Mouse (Mus musculus): ENCODE data around the gene Smim4.

Smim4 gene

DNA sequence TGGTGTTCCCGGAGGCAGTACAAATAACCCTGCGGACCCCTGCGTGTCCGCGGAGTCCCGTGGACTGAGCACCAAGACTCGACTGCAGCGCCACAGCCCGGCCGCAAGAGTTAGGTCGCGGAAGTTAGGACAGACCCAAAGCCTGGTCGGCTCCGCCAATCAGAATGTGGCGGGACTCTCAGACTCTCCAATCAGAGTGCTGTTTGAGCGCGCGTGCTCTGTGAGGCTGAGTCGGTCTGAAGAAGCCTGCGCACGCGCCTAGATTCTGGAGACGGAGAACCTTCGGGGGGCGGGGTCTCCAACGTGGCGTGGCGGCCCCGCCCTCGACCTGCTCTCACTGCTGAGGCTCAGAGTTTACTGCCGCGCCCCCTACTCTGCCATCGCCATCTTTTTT lies at the start of gene Smim4:
Gene Smim4, minus strand, starts transcription at position 131 of the 394 bp plus-strand sequence.
- DNase-seq (ENCODE audit: low spot score) = peak; percentile 93

DNA sequence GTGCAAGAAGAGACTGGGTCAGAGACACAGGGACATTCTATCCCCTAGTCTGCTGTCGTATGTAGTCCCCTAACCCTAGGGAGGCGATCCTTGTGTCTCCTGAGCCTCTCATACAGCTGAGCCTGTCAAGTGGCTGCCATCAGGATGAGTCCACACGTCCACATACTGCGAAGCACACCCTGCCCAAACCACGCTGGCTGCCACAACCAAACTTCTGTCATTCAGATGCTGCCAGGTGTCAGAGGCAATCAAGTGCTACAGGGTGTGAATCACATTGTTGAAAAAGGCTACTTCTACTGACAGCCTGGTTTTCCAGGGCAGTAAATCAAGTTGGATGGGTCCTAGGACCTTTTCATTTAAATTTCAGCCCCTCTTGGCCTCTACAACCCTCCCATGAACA lies 49.0 kb upstream of the Smim4 start:
- no peak for DNase-seq (ENCODE audit: low spot score)

DNA sequence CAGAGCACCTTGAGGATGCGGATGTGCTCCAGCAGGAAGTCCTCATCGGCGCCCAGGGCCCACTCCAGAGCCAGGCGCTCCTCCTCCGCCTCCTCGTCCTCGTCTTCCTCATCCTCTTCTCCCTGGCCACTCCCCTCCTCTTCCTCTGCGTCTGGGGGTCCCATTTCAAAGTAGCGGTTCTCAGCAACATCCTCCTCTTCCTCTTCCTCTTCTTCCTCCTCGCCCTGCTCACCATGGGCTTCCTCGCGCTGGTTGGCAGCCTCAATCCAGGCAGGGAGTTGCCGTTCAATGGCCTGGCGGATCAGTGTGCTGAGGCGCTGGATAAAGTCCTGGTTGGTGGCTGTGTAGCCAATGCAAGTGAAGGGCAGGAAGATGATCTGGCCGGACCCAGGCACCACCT lies 48.5 kb upstream of the Smim4 start:
- no peak for DNase-seq (ENCODE audit: low spot score)

DNA sequence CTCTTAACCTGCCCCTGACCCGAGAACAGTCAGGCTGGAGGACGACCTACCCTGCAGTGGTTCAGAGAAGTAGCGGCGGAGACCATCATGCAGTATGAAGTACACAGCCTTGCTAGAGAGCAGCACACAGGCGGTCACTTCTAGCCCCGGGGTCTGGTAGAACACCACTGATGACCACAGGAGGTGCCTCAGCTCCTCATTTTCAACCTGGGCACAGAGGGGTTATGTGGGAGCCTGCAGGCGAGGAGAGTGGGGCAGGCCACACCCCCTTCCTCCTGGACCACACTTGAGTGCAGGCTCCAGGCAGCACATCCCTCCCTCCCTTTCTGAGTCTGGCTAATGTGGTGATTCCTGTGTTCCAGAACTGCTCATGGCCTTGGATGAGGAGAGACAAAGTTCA lies 44.8 kb upstream of the Smim4 start:
- DNase-seq (ENCODE audit: low spot score) = no peak

DNA sequence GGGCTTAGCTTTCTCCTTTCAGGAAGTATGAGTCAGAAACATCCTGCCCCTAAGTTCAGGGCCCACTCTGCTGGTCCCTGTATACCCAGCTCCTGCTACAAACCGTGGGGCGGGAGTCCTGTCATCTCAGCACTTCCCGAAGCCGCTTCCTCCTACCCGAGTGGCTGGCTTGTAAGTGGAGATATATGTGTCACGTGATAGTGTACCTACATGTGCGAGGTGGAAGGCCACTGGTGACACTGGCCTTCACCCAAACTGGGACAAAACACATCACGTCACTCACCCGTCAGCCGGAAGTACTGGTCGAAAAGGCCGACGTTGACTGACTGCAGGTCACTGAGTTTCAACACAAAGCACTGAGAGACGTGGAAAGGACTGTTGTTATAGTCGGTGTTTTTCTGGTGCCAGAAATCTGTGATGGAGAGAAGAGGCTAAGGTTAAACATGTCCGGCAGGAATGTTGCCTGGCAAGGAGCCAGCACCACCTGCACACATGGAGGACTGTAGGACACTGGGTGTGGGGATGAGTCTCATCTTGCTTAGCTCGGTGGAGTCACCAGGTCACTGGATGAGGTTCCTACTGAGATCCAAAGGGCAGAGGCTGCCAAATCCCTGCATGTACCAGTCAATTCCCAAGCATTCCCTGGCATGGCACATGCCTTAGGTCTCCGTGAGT lies 44.2 kb upstream of the Smim4 start:
- no peak for DNase-seq (ENCODE audit: low spot score)

DNA sequence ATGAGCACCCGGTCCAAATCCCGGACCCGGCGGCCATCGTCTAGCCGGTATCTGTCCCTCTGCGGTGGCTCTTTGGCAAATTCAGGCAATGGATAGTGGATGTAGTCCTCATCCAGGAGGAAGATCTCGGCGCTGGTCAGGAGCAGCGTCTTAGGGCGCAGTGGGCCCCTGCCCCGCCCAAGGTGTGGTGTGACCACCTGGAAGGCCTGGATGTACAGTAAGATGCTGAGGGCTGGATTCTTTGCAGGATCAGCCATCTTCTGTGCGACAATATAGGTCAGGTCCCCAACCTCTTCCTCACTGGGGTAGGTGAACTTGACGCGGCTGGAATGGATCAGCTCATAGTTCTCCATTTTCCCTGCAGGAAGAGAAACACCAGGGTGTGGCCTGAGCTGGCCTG lies 43.1 kb upstream of the Smim4 start:
- no peak for DNase-seq (ENCODE audit: low spot score)

DNA sequence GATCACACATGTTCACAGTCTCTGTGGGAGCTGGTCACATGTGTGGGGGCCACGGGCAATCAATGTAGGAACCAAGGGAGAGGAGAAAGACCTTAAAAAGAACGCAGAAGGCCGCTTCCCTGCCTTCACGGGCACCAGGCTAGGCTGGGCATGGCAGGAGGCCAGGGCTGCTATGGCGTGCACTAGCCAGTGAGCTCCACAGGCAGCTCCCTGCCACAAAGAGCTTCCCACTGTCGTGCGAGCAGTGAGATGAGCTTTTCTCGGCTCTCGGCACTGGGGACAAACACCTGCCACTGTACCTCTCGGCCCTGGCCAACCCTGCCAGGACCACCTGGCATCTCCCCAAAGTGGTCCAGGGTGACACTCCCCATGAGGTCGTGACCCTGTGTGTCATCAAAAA lies 42.6 kb upstream of the Smim4 start:
- DNase-seq (ENCODE audit: low spot score) = no peak

DNA sequence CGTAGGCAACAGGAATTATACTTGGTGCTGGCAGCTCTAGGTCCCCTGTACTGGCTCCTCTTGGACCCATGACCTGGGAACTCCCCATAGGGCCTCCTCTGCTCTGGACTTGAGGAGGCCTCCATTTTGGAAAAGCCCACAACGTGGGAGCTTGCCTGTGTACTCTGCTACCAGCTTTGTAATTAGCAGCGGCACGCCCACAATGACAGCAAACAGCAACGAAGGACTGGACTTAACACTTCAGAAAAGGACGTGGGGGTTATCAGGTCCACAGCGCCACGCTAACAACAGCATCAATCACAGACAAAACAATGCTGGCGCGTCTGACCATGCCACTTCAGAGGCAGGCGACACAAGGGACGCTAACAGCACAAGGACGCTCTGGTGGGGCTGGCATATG lies 42.2 kb upstream of the Smim4 start:
- no peak for DNase-seq (ENCODE audit: low spot score)

DNA sequence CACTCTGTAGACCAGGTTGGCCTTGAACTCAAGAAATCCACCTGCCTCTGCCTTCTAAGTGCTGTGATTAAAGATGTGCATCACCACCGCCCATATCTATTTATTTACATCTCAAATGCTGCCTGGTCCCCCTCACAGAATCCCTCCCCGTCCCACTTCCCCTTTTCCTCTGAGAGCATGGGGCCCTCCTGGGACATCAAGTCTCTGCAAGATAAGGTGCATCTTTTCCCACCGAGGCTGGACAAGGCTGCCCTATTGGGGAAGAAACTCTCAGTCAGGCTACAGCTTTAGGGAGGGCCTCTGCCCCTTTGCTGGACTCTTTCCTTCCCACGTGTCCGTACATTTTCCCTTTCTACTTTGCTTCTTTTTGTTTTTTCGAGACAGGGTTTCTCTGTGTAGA lies 40.8 kb upstream of the Smim4 start:
- DNase-seq (ENCODE audit: low spot score) = no peak

DNA sequence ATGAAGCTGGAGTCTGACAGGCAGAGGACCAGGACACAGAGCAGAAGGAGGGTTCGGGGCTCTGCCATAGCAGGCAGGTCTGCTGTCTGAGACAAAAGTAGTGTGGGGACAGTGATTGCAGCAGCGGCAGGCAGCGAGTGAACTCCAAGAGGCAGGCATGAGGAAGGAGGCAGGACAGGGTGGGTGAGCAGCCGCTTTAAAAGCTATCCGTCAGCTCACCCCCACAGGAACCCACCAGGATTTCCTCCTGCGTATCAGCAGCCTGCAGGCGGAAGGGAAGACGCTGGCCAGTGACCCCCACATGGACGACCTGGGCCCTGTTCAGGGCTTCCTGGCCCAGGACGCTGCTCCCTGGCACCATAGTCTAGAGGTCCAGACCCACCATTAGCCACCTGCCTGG lies 39.7 kb upstream of the Smim4 start, which contains the start of gene Stab1:
Gene Stab1, minus strand, starts transcription at position 217 of the 400 bp plus-strand sequence.
- no peak for DNase-seq (ENCODE audit: low spot score)

DNA sequence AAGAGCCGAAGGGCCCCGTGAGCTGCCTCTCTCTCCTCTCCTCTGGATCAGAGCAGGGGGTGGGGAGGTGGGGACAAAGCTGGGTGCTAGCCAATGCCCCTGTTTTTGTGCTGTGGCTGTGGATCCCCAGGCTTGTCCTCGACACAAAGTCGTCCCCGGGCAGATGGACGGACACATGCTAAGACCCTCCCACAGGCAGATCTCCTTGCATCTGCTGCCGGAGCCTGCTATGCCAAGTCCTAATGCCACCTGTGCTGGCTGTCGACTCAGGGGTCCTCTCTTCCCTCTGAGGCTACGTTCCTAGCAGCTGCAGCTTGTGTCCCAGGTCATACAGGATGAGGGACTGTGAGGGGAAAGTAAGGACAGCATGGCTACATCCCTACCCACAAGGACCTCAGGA lies 38.1 kb upstream of the Smim4 start:
- DNase-seq (ENCODE audit: low spot score) = no peak

DNA sequence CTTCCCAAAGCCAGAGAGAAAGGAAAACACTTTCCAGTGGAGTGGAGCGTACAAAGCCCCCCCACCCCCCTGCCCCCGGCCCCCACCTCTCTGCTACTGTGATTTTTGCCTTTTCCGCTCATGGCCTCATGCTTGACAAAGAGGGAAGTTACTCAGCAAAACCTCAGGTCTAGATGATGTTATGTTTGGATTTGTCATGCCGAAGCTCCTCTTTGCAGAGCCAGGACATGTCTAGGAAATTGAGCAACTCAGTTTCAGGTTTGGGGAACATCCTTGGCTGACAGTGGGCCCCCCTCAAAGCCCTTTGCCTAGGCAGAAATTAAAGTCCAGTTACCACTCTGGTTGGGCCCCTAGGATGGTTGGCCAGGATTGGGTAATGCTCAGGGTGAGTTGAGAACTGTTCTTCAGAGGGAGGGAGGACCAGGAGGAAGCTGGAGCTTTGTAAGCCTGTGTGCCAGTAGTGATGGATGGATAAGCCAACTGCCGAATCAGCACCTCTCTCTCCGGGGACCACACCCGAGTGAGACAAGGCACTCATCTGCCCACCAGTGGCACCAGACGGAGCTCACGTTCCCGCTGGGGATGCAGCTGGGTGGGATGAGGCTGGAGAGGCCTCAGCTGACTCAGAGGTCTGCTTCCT lies 37.4 kb upstream of the Smim4 start:
- no peak for DNase-seq (ENCODE audit: low spot score)

DNA sequence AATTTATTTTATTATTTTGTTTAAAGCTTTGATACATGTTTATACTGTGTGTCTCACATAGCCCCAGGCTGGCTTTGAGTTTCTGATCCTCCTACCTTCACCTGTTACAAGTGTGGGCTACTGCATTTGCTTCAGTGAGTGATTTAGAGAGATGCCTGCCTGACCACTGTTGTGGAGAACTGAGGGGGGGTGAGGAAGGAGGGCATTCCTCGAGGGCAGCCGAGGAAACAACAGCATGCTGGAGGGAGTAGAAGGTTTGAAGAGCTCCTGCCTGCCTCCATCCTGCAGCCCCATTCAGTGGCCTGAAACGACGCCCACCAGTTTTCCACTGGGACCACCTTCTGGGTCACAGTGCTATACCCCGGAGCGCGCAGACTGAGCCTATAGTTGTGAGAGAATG lies 36.7 kb upstream of the Smim4 start:
- no peak for DNase-seq (ENCODE audit: low spot score)

DNA sequence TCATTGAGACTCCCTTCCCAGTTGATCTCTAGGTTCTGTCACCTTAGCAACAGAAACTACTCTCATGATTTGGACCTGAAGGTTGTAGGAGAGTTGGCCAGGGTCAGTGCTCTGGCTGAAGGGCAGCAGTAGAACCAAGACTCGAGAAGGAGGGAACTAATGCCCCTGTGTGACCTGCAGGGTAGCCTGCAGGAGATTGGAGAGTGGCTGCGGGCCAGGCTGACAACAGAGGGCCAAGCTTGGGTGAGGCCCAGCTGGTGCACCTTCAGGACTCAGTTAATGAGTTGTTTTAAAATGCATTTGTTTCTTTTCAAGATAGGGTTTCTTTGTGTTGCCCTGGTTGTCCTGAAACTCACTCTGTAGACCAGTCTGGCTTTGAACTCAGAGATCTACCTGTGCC lies 36.3 kb upstream of the Smim4 start:
- no peak for DNase-seq (ENCODE audit: low spot score)

DNA sequence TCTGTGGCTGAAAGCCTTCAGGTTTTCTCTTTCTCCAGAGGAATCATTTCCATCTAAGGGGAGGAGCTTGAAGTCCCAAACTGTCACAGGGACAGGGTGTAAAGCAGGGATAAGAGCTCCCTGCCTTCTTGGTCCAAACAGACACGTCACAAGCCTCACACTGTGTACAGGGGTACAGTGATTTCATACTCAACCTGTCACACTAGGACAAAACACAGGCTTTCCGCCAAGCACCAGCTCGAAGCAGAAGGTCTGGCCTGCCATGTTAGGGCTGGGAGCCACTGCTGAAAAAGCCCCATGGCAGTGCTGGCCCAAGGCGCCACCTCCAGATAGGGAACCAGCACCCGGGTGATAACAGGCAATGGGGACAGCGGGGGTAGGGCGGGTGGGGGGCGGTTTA lies 35.3 kb upstream of the Smim4 start:
- no peak for DNase-seq (ENCODE audit: low spot score)

DNA sequence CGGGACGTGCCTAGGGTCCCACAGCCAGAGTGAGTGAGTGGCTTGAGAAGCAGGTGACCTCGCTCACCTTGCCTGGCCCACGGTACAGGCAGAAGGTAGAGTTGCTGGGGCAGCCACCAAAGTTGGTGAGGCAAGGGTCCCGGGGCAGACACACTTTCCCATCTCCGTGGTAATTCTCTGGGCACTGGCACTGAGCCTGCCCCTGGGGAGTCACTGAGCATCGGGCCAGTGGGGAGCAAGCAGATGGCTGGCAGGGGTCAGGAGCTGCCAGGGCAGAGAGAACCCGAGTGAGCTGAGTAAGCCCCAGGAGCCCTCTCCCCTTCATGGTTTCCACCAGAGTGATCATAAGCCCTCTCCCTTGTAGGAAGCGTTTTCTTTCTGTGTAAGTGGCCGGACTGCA lies 32.9 kb upstream of the Smim4 start:
- DNase-seq (ENCODE audit: low spot score) = no peak

DNA sequence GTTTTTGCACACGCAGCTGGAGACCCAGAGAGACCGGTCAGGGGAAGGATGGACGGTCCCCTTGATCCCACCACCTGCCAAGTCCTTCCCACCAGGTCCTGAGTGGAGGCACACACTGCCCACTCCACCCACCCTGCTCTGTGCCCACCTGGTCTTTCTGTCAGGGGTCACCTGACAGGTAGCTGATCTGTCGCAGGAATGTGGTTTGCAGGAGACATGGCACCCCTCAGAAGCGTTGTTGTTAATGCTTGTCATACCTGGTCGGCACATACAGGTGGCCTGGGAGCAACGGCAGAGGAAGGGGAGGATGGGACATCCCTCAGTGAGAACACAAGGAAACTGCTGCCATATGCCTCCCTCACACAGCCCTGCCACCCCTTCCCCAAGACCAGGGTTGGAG lies 32.4 kb upstream of the Smim4 start:
- no peak for DNase-seq (ENCODE audit: low spot score)

DNA sequence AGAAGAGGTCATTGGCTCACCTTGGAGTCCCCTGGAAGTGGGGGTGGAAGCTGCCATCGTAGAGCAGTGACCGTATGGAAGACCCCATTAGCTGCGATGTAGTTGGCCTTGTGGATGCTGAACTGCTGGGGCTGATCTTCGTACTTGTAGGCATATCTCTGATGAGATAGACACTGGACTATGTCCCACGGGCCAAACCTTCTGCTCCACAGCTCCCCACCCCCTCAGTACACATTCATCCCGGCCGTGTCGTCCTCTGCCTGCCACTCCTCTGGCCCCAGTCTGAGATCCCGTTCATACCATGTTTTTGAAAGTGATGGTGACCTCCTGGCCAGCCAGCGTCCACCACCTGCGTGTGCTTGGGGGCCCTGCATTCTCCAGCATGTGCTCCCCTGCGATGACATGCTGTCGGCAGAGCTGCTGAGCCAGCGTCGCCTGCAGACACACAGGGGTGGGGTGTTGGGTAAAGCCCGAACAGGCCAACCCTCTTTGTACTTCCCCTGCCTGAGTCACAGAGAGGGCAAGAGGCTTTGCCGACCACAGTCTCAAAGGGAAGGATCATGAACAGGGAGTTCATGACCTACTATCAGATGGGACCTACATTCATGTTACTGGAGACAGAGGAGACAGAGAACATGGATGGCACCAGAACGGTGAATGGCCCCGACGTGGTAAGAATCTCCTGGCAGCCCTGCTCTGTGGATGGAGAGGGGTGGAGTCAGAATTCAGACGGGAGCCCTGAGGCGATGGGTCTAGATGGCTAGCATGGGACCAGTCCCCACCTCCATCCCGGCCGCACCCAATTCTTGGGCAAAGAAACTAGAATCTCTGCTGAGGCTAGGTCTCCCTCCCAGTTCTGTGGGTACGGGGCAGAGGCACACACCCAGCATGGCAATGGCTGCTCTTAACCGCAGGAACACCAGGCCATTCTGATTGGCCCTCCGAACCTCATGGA lies 31.7 kb upstream of the Smim4 start:
- DNase-seq (ENCODE audit: low spot score) = no peak

DNA sequence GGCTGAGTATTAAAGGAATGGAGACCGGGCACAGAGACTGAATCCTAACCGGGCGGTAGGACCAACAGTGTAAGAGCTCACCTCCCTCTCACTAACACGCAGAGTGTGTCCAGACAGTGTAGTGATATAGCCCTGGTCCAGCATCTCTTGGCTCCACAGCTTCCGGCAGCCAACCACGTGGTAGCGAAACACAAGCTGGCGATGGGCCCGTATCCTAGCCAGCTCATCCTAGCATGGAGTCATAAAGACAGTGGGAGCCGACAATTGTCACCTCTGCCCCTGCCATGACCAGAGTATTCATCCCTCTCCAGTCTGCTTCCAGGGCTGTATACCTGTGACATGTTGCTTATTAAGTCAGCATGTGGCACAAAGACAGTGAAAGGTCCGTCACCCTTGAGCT lies 16.9 kb upstream of the Smim4 start:
- no peak for DNase-seq (ENCODE audit: low spot score)

DNA sequence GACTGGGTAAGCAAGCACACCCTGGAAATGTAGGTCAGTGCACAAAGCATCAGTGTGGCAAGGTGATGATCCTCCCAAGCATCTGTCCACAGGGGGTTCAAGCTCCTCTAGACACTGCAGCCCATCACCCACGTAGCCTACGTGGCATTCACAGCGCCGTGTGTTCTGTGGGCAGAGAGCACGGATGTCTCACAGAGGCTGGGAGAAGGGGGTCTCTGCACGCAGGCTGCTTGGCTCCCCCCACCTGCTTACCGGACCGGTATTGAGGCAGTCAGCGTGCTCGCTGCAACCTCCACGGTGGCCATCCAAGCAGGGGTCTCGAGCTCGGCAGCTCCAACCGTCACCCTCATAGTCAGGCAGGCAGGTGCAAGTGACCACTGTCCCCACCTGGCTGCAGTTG lies 12.3 kb upstream of the Smim4 start:
- no peak for DNase-seq (ENCODE audit: low spot score)

DNA sequence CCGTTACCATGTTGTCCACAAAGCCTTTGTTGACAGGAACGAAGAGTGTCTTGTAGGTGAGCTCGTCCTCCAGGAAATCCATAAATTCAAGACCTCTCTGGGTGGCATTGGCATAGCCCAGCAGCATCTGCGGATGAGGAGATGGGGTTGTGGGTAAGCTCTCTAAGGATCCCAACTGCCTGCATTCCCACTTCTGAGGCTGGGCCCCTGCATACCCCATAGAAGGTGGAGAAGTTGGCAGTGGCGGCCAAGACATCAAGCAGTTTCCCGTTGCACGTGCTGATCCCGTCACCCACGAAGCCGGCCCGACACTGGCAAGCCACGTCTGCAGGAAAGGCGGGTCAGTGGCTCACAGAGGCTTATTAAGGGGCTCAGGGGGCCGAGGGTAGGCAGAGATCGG lies 11.4 kb upstream of the Smim4 start:
- no peak for DNase-seq (ENCODE audit: low spot score)

DNA sequence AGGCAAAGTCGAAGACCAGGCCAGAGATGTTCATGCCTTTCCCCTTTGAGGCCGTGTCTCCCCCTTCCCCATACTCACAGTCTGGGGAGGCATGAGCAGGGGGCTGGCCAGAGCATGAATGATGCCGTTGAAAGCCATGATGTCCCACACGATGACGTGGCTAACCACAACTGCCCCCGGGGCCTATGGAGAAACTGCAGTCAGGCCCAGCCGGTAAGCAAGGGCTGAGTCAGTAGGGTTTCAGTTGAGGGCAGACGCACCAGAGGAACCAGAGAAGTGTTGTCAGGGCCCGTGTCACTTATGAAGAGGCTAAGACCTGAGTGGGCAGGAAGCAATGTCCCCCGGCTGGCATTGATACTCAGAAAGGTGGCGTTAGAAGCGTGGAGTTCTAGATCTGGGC lies 10.9 kb upstream of the Smim4 start:
- DNase-seq (ENCODE audit: low spot score) = no peak

DNA sequence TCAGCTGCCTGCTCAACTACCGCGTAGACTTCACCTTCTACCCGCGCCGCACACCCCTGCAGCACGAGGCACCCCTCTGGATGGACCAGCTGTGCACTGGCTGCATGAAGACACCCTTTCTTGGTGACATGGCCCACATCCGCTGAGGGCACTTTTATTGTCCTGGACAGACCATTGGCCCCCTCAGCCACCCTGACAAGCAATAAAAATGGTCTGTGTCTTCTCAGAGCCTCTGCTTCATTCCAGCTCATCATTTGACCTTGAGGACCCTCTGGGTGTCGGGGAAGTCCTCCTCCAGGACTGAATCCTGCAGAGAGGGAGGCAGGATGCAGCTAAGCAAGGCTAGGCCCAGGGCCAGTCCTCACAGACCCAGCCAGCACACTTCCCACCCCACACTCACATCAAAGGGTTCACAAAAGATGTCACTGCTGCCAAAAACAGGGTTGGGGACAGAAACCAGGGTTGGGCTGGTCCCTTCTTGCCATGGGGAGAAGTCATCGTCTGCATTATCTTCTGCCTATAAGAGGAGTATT lies 10.2 kb upstream of the Smim4 start:
- DNase-seq (ENCODE audit: low spot score) = no peak

Measured in spleen, adult 12 weeks (tissue).